Mouse (Mus musculus): ENCODE results near the gene Arpc1b. TPM values are rescaled to one million over a fixed set of nuclear protein-coding genes. Genes with fewer than 3 reads are reported as not detected.

The Arpc1b gene
- polyA plus RNA-seq, 1 experiment from 2014 or later = 218 TPM

- H3K36me3 ChIP-seq = peaks cover 65% of the 10 kb centered on the region
Measured at GRCm38 (mm10) chr5:145139571-145140519, 25.8 kb downstream of the Arpc1b start, which contains the start of the genes Pdap1 and Bud31. Pdap1 (minus strand) TSS chr5:145140238. Bud31 (plus strand) TSS chr5:145140362.

GRCm38 (mm10) chr5:145140611-145141010, 26.6 kb downstream of the Arpc1b start:
- WGBS = under 1% methylated on average over 18 of the region's 18 CpGs
- peaks cover 65% of the 10 kb centered on the region for H3K36me3 ChIP-seq
- DNase-seq (ENCODE audit: low spot score) = no peak
- H3K4me1 ChIP-seq = peaks cover 14% of the 10 kb centered on the region
- H3K4me3 ChIP-seq = peak overlapping the region; percentile 94
- H3K27ac ChIP-seq = peak overlapping the region; percentile 99
- no peaks in the 10 kb centered on the region for H3K9me3 ChIP-seq
- H3K27me3 ChIP-seq (ENCODE audit: insufficient read depth, poor library complexity, severe bottlenecking) = no peaks in the 10 kb centered on the region

More at GRCm38 (mm10) chr5:145139571-145140519, 25.8 kb downstream of the Arpc1b start, which contains the start of the genes Pdap1 and Bud31:
- Histone ChIP-seq H3K27ac (peak within 1 kb of the TSS; percentile 99), H3K4me3 (peak within 1 kb of the TSS; percentile 94), H3K4me1 (peaks cover 14% of the 10 kb centered on the region), H3K9me3 (no peaks in the 10 kb centered on the region), H3K27me3 (ENCODE audit: insufficient read depth, poor library complexity, severe bottlenecking) (no peaks in the 10 kb centered on the region)
- peak; percentile 96 for DNase-seq (ENCODE audit: low spot score)
- WGBS = under 1% methylated on average over 84 of the region's 84 CpGs

GRCm38 (mm10) chr5:145147748-145148147, 33.7 kb downstream of the Arpc1b start:
- DNase-seq (ENCODE audit: low spot score) = no peak
- Histone ChIP-seq H3K27me3 (ENCODE audit: insufficient read depth, poor library complexity, severe bottlenecking) (no peaks in the 10 kb centered on the region), H3K36me3 (peaks cover 99% of the 10 kb centered on the region), H3K4me3 (no peak overlapping the region), H3K9me3 (no peaks in the 10 kb centered on the region), H3K4me1 (no peaks in the 10 kb centered on the region), H3K27ac (no peak overlapping the region)
- WGBS = 90% methylated on average over 5 of the region's 5 CpGs

GRCm38 (mm10) chr5:145149294-145149693, 35.3 kb downstream of the Arpc1b start:
- DNase-seq (ENCODE audit: low spot score) = no peak
- Histone ChIP-seq H3K4me3 (no peak overlapping the region), H3K27me3 (ENCODE audit: insufficient read depth, poor library complexity, severe bottlenecking) (no peaks in the 10 kb centered on the region), H3K4me1 (no peaks in the 10 kb centered on the region), H3K9me3 (no peaks in the 10 kb centered on the region), H3K27ac (no peak overlapping the region), H3K36me3 (peaks cover 98% of the 10 kb centered on the region)
- 71% methylated on average over 6 of the region's 6 CpGs for WGBS

- no peaks in the 10 kb centered on the region for H3K9me3 ChIP-seq
- no peak overlapping the region for H3K4me3 ChIP-seq
- no peak for DNase-seq (ENCODE audit: low spot score)
- H3K27ac ChIP-seq = no peak overlapping the region
- WGBS = 83% methylated on average over 5 of the region's 5 CpGs
- H3K27me3 ChIP-seq (ENCODE audit: insufficient read depth, poor library complexity, severe bottlenecking) = no peaks in the 10 kb centered on the region
- peaks cover 93% of the 10 kb centered on the region for H3K36me3 ChIP-seq
- no peaks in the 10 kb centered on the region for H3K4me1 ChIP-seq
Measured at GRCm38 (mm10) chr5:145152690-145153089, 38.7 kb downstream of the Arpc1b start.

GRCm38 (mm10) chr5:145161361-145161760, 47.3 kb downstream of the Arpc1b start:
- Histone ChIP-seq H3K36me3 (peaks cover 79% of the 10 kb centered on the region), H3K4me1 (peaks cover 13% of the 10 kb centered on the region; the same call in 1 of the 2 replicates), H3K27me3 (ENCODE audit: insufficient read depth, poor library complexity, severe bottlenecking) (no peaks in the 10 kb centered on the region), H3K9me3 (no peaks in the 10 kb centered on the region), H3K4me3 (no peak overlapping the region), H3K27ac (no peak overlapping the region)
- 94% methylated on average over 14 of the region's 14 CpGs for WGBS
- DNase-seq (ENCODE audit: low spot score) = no peak

GRCm38 (mm10) chr5:145164710-145165109, 50.7 kb downstream of the Arpc1b start:
- WGBS = 58% methylated on average over 3 of the region's 3 CpGs
- Histone ChIP-seq H3K36me3 (peaks cover 52% of the 10 kb centered on the region), H3K4me1 (peaks cover 30% of the 10 kb centered on the region), H3K4me3 (0 out of 2 replicates have a peak overlapping the region, but pooled peaks have one; percentile 10), H3K9me3 (no peaks in the 10 kb centered on the region), H3K27me3 (ENCODE audit: insufficient read depth, poor library complexity, severe bottlenecking) (no peaks in the 10 kb centered on the region), H3K27ac (no peak overlapping the region)
- DNase-seq (ENCODE audit: low spot score) = no peak

GRCm38 (mm10) chr5:145165184-145165583, 51.2 kb downstream of the Arpc1b start:
- H3K36me3 ChIP-seq = peaks cover 50% of the 10 kb centered on the region
- DNase-seq (ENCODE audit: low spot score) = no peak
- no peak overlapping the region for H3K4me3 ChIP-seq
- H3K4me1 ChIP-seq = peaks cover 30% of the 10 kb centered on the region
- no peaks in the 10 kb centered on the region for H3K27me3 ChIP-seq (ENCODE audit: insufficient read depth, poor library complexity, severe bottlenecking)
- no peak overlapping the region for H3K27ac ChIP-seq
- WGBS = 84% methylated on average over 15 of the region's 15 CpGs
- no peaks in the 10 kb centered on the region for H3K9me3 ChIP-seq

GRCm38 (mm10) chr5:145166536-145167305, 52.7 kb downstream of the Arpc1b start, which contains the start of the genes Ptcd1 and Cpsf4:
Ptcd1 (minus strand) TSS chr5:145167108.
Cpsf4 (plus strand) TSS chr5:145167213.
- H3K27me3 ChIP-seq (ENCODE audit: insufficient read depth, poor library complexity, severe bottlenecking) = no peaks in the 10 kb centered on the region
- H3K27ac ChIP-seq = peak within 1 kb of the TSS; percentile 91
- peaks cover 30% of the 10 kb centered on the region for H3K4me1 ChIP-seq
- H3K4me3 ChIP-seq = peak within 1 kb of the TSS; percentile 84
- H3K36me3 ChIP-seq = peaks cover 51% of the 10 kb centered on the region
- DNase-seq (ENCODE audit: low spot score) = peak; percentile 100
- H3K9me3 ChIP-seq = no peaks in the 10 kb centered on the region
- WGBS = 1% methylated on average over 51 of the region's 51 CpGs

- Histone ChIP-seq H3K4me1 (peaks cover 30% of the 10 kb centered on the region), H3K36me3 (peaks cover 52% of the 10 kb centered on the region), H3K27me3 (ENCODE audit: insufficient read depth, poor library complexity, severe bottlenecking) (no peaks in the 10 kb centered on the region), H3K4me3 (peak overlapping the region; percentile 84), H3K9me3 (no peaks in the 10 kb centered on the region), H3K27ac (peak overlapping the region; percentile 91)
- no peak for DNase-seq (ENCODE audit: low spot score)
- under 1% methylated on average over 28 of the region's 28 CpGs for WGBS
Measured at GRCm38 (mm10) chr5:145167306-145167661, 53.3 kb downstream of the Arpc1b start.

GRCm38 (mm10) chr5:145178461-145178980, 64.5 kb downstream of the Arpc1b start:
- Histone ChIP-seq H3K27ac (no peak overlapping the region), H3K36me3 (peaks cover 100% of the 10 kb centered on the region), H3K4me1 (0 out of 2 replicates have a peak, but pooled peaks cover 3% of the 10 kb centered on the region), H3K4me3 (no peak overlapping the region), H3K27me3 (ENCODE audit: insufficient read depth, poor library complexity, severe bottlenecking) (no peaks in the 10 kb centered on the region), H3K9me3 (no peaks in the 10 kb centered on the region)
- DNase-seq (ENCODE audit: low spot score) = no peak
- 89% methylated on average over 18 of the region's 18 CpGs for WGBS

Data from heart, embryonic 10.5 days (tissue).